Mouse (Mus musculus): ENCODE measurements around the gene Tnfrsf26. TPM values are rescaled to one million over a fixed set of nuclear protein-coding genes. Genes with fewer than 3 reads are reported as not detected.

The Tnfrsf26 gene
- polyA plus RNA-seq, 1 experiment from 2014 or later, result 0.17 TPM

DNA sequence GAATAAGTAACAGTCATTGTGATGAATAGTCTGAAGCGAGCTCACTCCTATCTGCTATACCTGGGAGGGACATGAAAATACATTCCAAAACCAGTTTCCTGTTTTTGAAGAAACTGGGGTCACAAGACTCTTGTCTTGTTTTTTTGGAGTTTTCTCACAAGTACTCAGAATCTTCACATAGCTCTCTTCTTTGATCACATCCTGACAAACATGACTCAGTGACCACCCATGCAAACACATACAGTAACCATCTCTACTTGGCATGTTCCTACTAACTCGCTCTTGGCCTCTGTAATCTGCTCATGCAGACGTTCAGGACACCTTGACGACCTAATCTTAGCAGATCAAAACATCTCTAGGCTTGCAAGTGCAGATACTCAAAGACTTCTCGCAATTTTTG lies 3.4 kb downstream of the Tnfrsf26 start:
- no peak for DNase-seq (ENCODE audit: low spot score)
- WGBS, result 79% methylated on average over 5 of the region's 5 CpGs
- no peaks in the 10 kb centered on the region for H3K27me3 ChIP-seq (replicated peaks; ENCODE audit: low read depth, poor library complexity, severe bottlenecking)
- H3K4me1 ChIP-seq, result no peaks in the 10 kb centered on the region
- no peaks in the 10 kb centered on the region for H3K9me3 ChIP-seq
- no peak overlapping the region for H3K27ac ChIP-seq (replicated peaks)
- H3K4me3 ChIP-seq, result no peak overlapping the region
- no peaks in the 10 kb centered on the region for H3K36me3 ChIP-seq (replicated peaks)

DNA sequence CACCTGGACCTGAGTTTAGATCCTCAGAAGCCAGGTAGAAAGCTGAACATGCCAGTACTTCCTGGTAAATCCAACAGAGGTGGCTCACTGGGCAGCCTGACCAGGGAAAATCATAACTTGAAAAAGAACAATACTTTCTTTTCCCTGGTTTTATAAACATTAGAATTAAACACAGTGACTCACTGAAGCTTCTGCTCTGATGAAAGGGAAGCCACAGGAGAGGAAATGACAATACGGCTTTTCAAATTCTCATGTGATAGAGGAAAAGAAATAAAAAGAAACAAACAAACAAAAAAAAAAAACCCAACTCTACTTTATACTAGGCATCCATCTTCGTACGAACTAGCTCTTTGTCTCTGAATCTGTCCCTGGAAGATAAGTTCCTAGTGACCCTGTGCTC lies 4.0 kb downstream of the Tnfrsf26 start:
- H3K4me3 ChIP-seq, result no peak overlapping the region
- no peaks in the 10 kb centered on the region for H3K9me3 ChIP-seq
- no peaks in the 10 kb centered on the region for H3K4me1 ChIP-seq
- H3K27me3 ChIP-seq (replicated peaks; ENCODE audit: low read depth, poor library complexity, severe bottlenecking), result no peaks in the 10 kb centered on the region
- DNase-seq (ENCODE audit: low spot score), result no peak
- no peaks in the 10 kb centered on the region for H3K36me3 ChIP-seq (replicated peaks)
- WGBS, result 89% methylated on average over 3 of the region's 3 CpGs
- no peak overlapping the region for H3K27ac ChIP-seq (replicated peaks)

DNA sequence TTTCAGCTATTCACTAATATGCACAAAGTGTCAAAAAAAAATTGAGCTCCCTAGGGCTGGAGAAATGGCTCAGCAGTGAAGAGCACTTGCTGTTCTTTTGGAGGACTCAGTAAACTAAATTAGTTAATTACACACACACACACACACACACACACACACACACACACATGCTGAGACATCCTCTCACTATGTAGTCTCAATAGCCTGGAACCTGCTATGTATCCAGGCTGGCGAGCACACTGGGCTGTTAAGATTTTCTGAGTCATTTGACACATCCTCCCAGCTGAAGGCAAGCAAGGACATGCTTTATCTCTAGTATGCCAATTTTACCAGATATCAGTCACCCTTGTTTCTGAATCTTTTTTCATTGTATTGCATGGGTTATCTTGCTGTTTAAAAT lies 7.6 kb downstream of the Tnfrsf26 start:
- 73% methylated on average over 1 of the region's 1 CpGs for WGBS
- Histone ChIP-seq H3K4me1 (no peaks in the 10 kb centered on the region), H3K36me3 (replicated peaks) (no peaks in the 10 kb centered on the region), H3K27me3 (replicated peaks; ENCODE audit: low read depth, poor library complexity, severe bottlenecking) (no peaks in the 10 kb centered on the region), H3K27ac (replicated peaks) (no peak overlapping the region), H3K9me3 (no peaks in the 10 kb centered on the region), H3K4me3 (no peak overlapping the region)
- DNase-seq (ENCODE audit: low spot score), result no peak

DNA sequence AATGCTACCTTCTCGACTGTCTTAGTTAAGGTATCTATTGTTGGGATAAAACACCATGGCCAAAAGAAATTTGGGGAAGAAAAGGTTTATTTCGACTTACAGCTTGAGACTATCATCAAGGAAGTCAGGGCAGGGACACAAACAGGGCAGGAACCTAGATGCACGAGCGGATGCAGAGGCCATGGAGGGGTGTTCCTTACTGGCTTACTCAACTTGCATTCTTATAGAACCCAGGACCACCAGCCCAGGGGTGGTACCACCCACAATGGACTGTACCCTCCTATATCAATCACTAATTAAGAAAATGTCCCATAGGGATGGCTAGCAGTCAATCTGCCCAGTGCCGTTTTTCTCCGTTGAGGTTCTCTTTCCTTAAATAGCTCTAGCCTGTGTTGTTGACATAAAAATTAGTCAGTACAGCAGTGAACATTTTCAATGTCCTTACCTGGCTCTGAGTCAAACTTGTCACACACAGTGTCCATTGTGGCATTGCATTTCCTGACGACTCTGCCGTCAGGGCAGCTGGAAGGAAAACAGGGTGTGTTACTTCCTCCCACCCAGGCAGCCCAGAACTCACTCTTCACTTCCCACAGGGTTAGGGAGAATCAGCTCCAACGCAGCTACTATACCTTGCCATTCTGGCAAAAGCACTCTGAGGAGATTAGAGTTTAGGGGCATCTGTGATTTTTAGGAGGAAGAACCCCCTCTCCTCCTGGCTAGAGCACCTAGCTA lies 14.0 kb downstream of the Tnfrsf26 start:
- Histone ChIP-seq H3K4me1 (no peaks in the 10 kb centered on the region), H3K27ac (replicated peaks) (no peak overlapping the region), H3K27me3 (replicated peaks; ENCODE audit: low read depth, poor library complexity, severe bottlenecking) (no peaks in the 10 kb centered on the region), H3K4me3 (no peak overlapping the region), H3K36me3 (replicated peaks) (no peaks in the 10 kb centered on the region), H3K9me3 (0 out of 2 replicates have a peak, but pooled peaks cover 2% of the 10 kb centered on the region)
- no peak for DNase-seq (ENCODE audit: low spot score)
- WGBS, result 70% methylated on average over 9 of the region's 9 CpGs

DNA sequence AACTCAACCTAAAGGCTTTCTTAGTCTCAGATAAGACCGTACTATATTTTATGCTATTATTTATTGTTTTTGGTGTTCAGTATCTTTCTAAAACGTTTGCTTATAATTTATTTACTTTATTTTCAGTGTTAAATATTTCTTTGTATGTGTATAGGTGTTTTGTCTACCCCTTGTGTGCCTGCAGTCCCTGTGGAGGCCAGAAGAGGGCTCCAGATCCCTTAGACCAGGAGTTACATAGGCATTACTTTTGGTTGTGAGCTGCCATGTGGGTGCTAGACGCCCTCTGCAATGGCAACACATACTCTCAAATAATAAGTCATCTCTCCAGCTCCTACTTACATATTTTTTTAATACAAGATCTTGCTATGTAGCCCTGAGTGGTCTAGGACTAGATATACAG lies 16.3 kb downstream of the Tnfrsf26 start:
- no peak overlapping the region for H3K4me3 ChIP-seq
- no peaks in the 10 kb centered on the region for H3K36me3 ChIP-seq (replicated peaks)
- no peaks in the 10 kb centered on the region for H3K27me3 ChIP-seq (replicated peaks; ENCODE audit: low read depth, poor library complexity, severe bottlenecking)
- 59% methylated on average over 3 of the region's 3 CpGs for WGBS
- 0 out of 2 replicates have a peak, but pooled peaks cover 2% of the 10 kb centered on the region for H3K9me3 ChIP-seq
- H3K4me1 ChIP-seq, result no peaks in the 10 kb centered on the region
- H3K27ac ChIP-seq (replicated peaks), result no peak overlapping the region
- no peak for DNase-seq (ENCODE audit: low spot score)

DNA sequence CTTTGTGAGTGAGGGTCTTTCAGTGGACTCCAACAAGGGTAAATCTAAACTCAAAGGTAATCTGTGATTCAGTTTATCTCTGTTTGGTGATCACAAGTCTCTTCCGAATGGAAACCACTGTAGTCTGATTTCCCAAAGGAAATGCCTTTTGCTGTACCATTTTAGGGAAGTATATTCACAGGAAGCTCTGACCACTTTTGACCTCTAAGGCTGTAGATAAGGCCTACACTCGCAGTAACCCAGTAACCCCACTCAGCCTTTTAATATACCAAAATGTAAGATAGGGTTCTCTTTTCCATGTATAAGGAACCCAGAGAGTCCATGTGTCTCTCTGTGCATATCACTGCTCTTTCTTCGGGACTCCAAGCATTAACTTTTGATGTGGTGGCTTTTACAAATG lies 23.2 kb downstream of the Tnfrsf26 start:
- Histone ChIP-seq H3K4me1 (no peaks in the 10 kb centered on the region; the same call in 1 of the 2 replicates), H3K27ac (replicated peaks) (no peak overlapping the region), H3K36me3 (replicated peaks) (no peaks in the 10 kb centered on the region), H3K4me3 (no peak overlapping the region), H3K27me3 (replicated peaks; ENCODE audit: low read depth, poor library complexity, severe bottlenecking) (no peaks in the 10 kb centered on the region), H3K9me3 (0 out of 2 replicates have a peak, but pooled peaks cover 3% of the 10 kb centered on the region)
- no peak for DNase-seq (ENCODE audit: low spot score)
- WGBS, result 85% methylated on average over 3 of the region's 3 CpGs

DNA sequence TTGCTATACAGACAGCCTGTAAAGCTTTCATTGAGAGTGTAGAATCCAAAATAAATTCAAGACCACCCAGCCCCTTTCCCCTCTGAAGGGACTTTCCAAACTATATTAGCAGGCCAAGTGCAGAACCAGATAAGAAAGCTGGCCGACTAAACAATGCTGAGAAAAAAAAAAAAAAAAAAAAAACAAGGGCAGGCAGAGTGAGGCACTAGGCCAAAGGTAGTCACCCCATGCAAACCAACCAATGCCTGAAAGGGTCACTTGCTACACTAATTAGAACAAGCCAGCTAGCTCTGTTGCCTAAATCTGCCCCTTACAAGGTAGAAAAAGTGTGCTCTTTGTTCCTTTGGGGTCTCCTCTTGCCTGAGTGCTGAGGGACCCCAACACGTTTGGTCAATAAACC lies 23.6 kb downstream of the Tnfrsf26 start:
- H3K36me3 ChIP-seq (replicated peaks), result no peaks in the 10 kb centered on the region
- no peak overlapping the region for H3K27ac ChIP-seq (replicated peaks)
- no peak for DNase-seq (ENCODE audit: low spot score)
- no peaks in the 10 kb centered on the region; the same call in 1 of the 2 replicates for H3K4me1 ChIP-seq
- H3K4me3 ChIP-seq, result no peak overlapping the region
- WGBS, result 84% methylated on average over 2 of the region's 2 CpGs
- no peaks in the 10 kb centered on the region for H3K27me3 ChIP-seq (replicated peaks; ENCODE audit: low read depth, poor library complexity, severe bottlenecking)
- H3K9me3 ChIP-seq, result 0 out of 2 replicates have a peak, but pooled peaks cover 3% of the 10 kb centered on the region

DNA sequence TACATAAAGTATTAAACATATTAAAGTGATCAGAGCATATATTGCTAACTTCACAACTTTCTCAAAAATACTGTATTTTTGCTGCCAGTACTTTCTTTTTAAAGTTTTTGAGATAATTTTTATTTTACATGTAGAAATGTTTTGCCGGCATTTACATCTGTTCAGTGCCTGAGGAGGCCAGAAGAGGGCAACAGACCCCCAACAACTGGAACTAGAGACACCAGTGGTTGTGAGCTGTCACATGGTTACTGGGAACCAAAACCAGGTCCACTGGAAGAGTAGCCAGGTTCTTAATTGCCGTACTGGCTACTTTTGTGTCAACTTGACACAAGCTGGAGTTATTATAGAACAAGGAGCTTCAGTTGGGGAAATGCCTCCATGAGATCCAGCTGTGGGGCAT lies 26.8 kb downstream of the Tnfrsf26 start:
- DNase-seq (ENCODE audit: low spot score), result no peak
- H3K9me3 ChIP-seq, result 0 out of 2 replicates have a peak, but pooled peaks cover under 1% of the 10 kb centered on the region
- 74% methylated on average over 2 of the region's 2 CpGs for WGBS
- H3K4me3 ChIP-seq, result no peak overlapping the region
- peaks cover 10% of the 10 kb centered on the region for H3K4me1 ChIP-seq
- H3K27me3 ChIP-seq (replicated peaks; ENCODE audit: low read depth, poor library complexity, severe bottlenecking), result no peaks in the 10 kb centered on the region
- peaks cover 5% of the 10 kb centered on the region for H3K36me3 ChIP-seq (replicated peaks)
- H3K27ac ChIP-seq (replicated peaks), result no peak overlapping the region

DNA sequence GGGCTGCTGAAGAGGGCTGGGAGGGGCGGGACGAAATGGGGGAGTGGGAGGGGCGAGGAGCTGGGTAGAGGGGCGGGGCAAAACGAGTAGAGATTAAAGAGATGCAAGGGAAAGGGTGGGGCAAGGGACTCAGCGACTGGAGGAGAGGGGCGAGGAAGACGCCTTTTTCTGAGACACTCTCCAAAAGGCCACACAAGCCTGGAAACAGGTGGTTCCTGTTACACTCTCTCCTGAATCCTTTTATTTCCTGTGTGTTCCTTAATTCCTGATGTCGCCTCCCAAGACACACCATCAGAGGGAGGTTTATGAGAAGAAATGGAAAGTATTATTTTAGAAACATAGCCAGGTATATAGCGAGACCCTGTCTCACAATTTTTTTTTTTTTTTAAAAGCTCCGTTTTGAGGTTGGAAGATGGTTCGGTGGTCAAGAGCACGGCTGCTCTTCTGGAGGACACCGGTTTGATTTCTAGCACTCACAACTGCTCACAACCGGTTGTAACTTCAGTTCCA lies 28.2 kb downstream of the Tnfrsf26 start:
- no peaks in the 10 kb centered on the region for H3K9me3 ChIP-seq
- WGBS, result 7% methylated on average over 15 of the region's 15 CpGs
- no peaks in the 10 kb centered on the region for H3K27me3 ChIP-seq (replicated peaks; ENCODE audit: low read depth, poor library complexity, severe bottlenecking)
- no peak for DNase-seq (ENCODE audit: low spot score)
- H3K4me3 ChIP-seq, result peak overlapping the region; percentile 86
- peaks cover 10% of the 10 kb centered on the region for H3K4me1 ChIP-seq
- H3K36me3 ChIP-seq (replicated peaks), result peaks cover 19% of the 10 kb centered on the region
- H3K27ac ChIP-seq (replicated peaks), result peak overlapping the region; percentile 90

DNA sequence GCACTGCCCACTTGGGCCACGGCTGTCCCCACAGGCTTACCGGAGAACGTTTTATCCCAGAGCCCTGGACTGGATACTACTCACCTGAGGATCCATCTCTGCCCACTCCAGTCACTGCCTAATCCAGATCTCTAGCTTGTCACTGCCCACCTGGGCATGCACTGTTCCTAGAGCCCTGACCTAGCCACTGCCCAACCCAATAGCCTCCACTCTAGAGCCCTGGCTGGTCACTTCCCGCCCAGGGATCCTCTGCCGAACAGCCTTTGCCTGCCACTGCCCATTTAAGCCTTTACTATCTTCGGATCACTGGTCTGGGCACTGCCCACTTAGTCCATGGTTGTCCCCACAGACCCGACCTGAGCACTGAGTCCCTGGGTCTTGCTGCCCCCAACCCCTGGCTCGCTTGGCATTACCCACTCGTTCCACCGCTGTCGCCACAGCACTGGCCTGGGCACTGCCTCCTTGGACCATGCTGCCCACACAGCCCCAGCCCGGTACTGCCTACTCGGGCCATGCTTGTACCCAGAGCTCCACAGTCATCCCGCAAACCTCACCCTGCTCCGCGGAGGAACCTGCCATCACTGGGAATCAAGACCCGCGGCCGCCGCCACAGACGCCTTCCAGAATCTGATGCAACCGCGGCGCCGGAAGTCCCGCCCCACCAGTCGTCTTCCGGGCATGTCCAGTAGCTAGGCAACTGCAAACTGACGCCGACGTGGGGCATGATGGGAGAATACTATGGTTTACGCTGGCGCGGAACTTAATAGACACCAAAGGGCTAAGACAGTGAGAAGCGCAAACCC lies 28.9 kb downstream of the Tnfrsf26 start, which contains the start of gene Cars:
Gene Cars (minus strand): TSS at position 663 of the 803 bp plus-strand sequence.
- Histone ChIP-seq H3K36me3 (replicated peaks) (peaks cover 26% of the 10 kb centered on the region), H3K27me3 (replicated peaks; ENCODE audit: low read depth, poor library complexity, severe bottlenecking) (no peaks in the 10 kb centered on the region), H3K4me1 (peaks cover 15% of the 10 kb centered on the region), H3K4me3 (peak within 1 kb of the TSS; percentile 86), H3K27ac (replicated peaks) (peak within 1 kb of the TSS; percentile 90), H3K9me3 (no peaks in the 10 kb centered on the region)
- DNase-seq (ENCODE audit: low spot score), result peak; percentile 97
- 3% methylated on average over 35 of the region's 35 CpGs for WGBS

DNA sequence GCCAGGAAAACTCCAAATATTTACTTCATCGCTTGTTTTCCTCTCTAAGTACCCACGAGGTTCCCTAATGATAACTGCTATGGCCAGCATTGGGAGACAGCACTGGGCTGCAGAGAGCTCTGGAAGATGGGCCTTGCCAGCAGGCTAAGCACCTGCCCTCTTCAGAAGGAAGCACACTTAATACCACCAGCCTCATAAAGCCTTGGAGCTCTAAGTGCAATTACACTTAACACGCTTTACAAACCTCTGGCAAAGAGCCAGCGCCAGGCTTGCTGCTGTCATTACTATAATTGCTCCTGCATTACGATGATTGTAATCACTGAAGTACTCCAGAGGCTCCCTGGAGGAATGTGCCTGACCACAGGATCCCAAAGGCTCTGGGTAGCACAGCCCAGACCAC lies 33.7 kb downstream of the Tnfrsf26 start:
- DNase-seq (ENCODE audit: low spot score), result no peak
- H3K4me3 ChIP-seq, result no peak overlapping the region
- H3K4me1 ChIP-seq, result peaks cover 15% of the 10 kb centered on the region
- H3K9me3 ChIP-seq, result no peaks in the 10 kb centered on the region
- 82% methylated on average over 5 of the region's 5 CpGs for whole genome bisulfite sequencing
- peaks cover 63% of the 10 kb centered on the region for H3K36me3 ChIP-seq (replicated peaks)
- H3K27me3 ChIP-seq (replicated peaks; ENCODE audit: low read depth, poor library complexity, severe bottlenecking), result no peaks in the 10 kb centered on the region
- no peak overlapping the region for H3K27ac ChIP-seq (replicated peaks)

DNA sequence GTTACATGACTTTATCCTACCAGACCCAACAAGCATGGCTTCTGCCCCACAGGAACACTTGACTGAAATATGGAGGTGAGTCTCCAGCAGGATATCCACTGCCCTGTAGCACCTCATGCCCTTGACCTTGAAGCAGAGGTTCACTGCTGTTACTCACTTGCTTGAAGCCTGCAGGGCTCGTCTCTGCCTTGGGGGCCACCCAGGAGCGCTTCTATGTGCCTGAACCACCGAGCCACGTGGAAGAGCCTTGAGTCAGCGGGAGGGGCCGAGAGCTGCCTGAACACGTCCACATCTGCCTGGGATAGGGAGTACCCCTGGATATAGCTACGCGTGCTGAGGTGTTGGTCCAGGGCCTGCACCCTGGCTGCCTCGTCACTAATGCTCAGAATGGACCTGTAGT lies 36.3 kb downstream of the Tnfrsf26 start:
- H3K36me3 ChIP-seq (replicated peaks), result peaks cover 86% of the 10 kb centered on the region

More for the DNA sequence above, 36.3 kb downstream of the Tnfrsf26 start:
- DNase-seq (ENCODE audit: low spot score), result no peak
- Histone ChIP-seq H3K4me1 (peaks cover 5% of the 10 kb centered on the region), H3K9me3 (no peaks in the 10 kb centered on the region), H3K27me3 (replicated peaks; ENCODE audit: low read depth, poor library complexity, severe bottlenecking) (no peaks in the 10 kb centered on the region), H3K4me3 (no peak overlapping the region), H3K27ac (replicated peaks) (no peak overlapping the region)
- WGBS, result 87% methylated on average over 10 of the region's 10 CpGs
